Mouse (Mus musculus): ENCODE data around the gene Tom1. TPM values are rescaled to one million over a fixed set of nuclear protein-coding genes. Genes with fewer than 3 reads are reported as not detected.

The Tom1 gene
- polyA plus RNA-seq, 1 experiment from 2014 or later: 37.7 TPM

DNA sequence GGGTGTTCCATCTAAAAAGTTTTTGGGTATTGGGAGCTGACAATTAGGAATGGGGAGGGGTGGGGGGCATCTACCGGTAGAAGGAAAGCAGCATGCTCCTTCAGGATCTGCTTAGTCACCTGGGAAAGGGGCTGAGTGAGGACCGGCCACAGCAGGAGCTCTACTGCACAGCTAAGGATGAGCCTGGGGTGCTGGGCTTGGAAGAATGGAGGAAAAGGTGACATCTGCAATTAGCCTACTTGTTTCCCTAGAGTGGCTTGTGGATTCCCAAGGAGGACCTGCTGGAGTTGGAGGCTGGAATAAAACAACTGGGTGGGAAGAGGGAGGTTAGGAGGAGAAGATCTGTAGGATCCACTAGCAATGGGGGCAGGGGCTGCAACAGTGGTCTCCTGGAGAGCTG is 19.9 kb upstream of the Tom1 start:
- H3K4me3 ChIP-seq (ENCODE audit: low read depth, low read length): no peak overlapping the region
- H3K9ac ChIP-seq (ENCODE audit: low read depth, low read length): no peak overlapping the region
- H3K27me3 ChIP-seq (ENCODE audit: control insufficient read depth, insufficient read depth, low read depth, low read length): no peaks in the 10 kb centered on the region
- no peaks in the 10 kb centered on the region for H3K9me3 ChIP-seq (replicated peaks; ENCODE audit: control insufficient read depth, low read length, poor library complexity, severe bottlenecking)
- WGBS: 40% methylated on average over 2 of the region's 2 CpGs
- no peak overlapping the region for H3K27ac ChIP-seq (ENCODE audit: low read length)
- no peak for ATAC-seq
- no peaks in the 10 kb centered on the region for H3K4me1 ChIP-seq (ENCODE audit: control insufficient read depth, insufficient read depth, low read length)
- peaks cover 11% of the 10 kb centered on the region for H3K36me3 ChIP-seq (ENCODE audit: control insufficient read depth, insufficient read depth, low read length)
- H3K4me2 ChIP-seq (ENCODE audit: low read length): no peak overlapping the region

DNA sequence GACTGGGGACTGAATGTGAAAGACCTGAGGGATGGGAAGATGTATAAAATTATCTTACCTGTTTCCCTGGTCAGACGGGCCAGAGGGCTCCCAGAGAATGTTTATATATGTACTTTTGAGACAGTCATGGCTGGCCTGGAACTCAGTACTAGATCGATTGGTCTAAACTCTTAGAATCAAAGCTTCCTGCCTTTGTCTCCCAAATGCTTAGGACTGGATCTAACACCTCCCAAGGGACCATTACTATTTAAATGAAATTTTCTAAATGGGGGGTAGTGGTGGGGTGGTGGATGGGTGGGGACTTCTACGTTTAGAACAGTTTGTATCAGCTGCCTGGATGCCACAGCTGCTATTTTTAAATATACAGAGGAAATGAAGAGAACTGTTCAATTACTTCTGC is 19.5 kb upstream of the Tom1 start:
- Histone ChIP-seq H3K9ac (ENCODE audit: low read depth, low read length) (no peak overlapping the region), H3K4me3 (ENCODE audit: low read depth, low read length) (no peak overlapping the region), H3K4me1 (ENCODE audit: control insufficient read depth, insufficient read depth, low read length) (no peaks in the 10 kb centered on the region), H3K4me2 (ENCODE audit: low read length) (no peak overlapping the region), H3K9me3 (replicated peaks; ENCODE audit: control insufficient read depth, low read length, poor library complexity, severe bottlenecking) (no peaks in the 10 kb centered on the region), H3K36me3 (ENCODE audit: control insufficient read depth, insufficient read depth, low read length) (peaks cover 8% of the 10 kb centered on the region), H3K27me3 (ENCODE audit: control insufficient read depth, insufficient read depth, low read depth, low read length) (no peaks in the 10 kb centered on the region), H3K27ac (ENCODE audit: low read length) (no peak overlapping the region)
- ATAC-seq: no peak
- 78% methylated on average over 3 of the region's 3 CpGs for WGBS

DNA sequence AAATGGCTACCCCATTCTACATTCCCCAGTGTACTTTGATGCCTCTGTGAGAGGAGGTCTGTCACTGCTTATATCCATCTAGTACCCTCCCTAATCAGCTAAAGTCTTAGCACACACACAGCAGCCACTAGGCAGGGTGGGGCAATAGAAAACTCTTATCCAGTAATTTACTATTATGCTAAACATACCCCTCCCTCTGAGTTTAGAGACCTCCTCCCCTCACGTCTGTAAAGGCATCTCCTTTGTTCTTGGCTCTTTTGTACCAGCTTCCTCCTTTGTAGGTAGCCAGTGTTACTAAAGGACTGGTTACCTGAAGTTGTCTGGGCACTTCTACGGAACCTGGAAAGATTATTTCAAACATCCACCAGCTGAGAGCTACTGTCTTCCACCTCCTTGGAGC is 17.5 kb upstream of the Tom1 start:
- ATAC-seq: no peak
- Histone ChIP-seq H3K27ac (ENCODE audit: low read length) (no peak overlapping the region), H3K9ac (ENCODE audit: low read depth, low read length) (no peak overlapping the region), H3K4me3 (ENCODE audit: low read depth, low read length) (no peak overlapping the region), H3K4me1 (ENCODE audit: control insufficient read depth, insufficient read depth, low read length) (no peaks in the 10 kb centered on the region), H3K36me3 (ENCODE audit: control insufficient read depth, insufficient read depth, low read length) (no peaks in the 10 kb centered on the region), H3K27me3 (ENCODE audit: control insufficient read depth, insufficient read depth, low read depth, low read length) (no peaks in the 10 kb centered on the region), H3K4me2 (ENCODE audit: low read length) (no peak overlapping the region), H3K9me3 (replicated peaks; ENCODE audit: control insufficient read depth, low read length, poor library complexity, severe bottlenecking) (no peaks in the 10 kb centered on the region)
- 63% methylated on average over 2 of the region's 2 CpGs for WGBS

DNA sequence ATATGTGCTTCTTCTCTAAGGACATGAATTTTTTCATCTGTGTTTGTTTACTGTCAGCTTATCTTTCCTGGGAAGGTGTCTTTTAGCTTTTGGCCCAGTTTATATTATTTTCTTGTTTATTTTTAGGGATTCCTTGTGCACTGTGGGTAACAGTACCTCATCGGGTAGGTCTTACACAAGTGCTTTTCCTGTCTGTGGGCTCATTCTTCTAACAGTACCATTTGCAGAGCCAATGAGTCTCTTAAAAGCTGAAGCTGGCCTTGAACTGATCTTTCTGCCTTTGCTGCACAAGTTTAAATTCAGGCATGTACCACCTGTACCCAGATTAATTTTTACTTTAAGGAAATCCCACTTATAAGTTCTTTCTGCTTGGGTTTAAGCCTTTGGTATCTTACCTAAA is 17.1 kb upstream of the Tom1 start:
- H3K27me3 ChIP-seq (ENCODE audit: control insufficient read depth, insufficient read depth, low read depth, low read length): no peaks in the 10 kb centered on the region
- no peaks in the 10 kb centered on the region for H3K4me1 ChIP-seq (ENCODE audit: control insufficient read depth, insufficient read depth, low read length)
- no peak overlapping the region for H3K4me3 ChIP-seq (ENCODE audit: low read depth, low read length)
- H3K36me3 ChIP-seq (ENCODE audit: control insufficient read depth, insufficient read depth, low read length): peaks cover 2% of the 10 kb centered on the region; the same call in 1 of the 2 replicates
- 82% methylated on average over 1 of the region's 1 CpGs for WGBS
- no peak overlapping the region for H3K9ac ChIP-seq (ENCODE audit: low read depth, low read length)
- no peak overlapping the region for H3K4me2 ChIP-seq (ENCODE audit: low read length)
- no peak overlapping the region for H3K27ac ChIP-seq (ENCODE audit: low read length)
- no peaks in the 10 kb centered on the region for H3K9me3 ChIP-seq (replicated peaks; ENCODE audit: control insufficient read depth, low read length, poor library complexity, severe bottlenecking)
- no peak for ATAC-seq

DNA sequence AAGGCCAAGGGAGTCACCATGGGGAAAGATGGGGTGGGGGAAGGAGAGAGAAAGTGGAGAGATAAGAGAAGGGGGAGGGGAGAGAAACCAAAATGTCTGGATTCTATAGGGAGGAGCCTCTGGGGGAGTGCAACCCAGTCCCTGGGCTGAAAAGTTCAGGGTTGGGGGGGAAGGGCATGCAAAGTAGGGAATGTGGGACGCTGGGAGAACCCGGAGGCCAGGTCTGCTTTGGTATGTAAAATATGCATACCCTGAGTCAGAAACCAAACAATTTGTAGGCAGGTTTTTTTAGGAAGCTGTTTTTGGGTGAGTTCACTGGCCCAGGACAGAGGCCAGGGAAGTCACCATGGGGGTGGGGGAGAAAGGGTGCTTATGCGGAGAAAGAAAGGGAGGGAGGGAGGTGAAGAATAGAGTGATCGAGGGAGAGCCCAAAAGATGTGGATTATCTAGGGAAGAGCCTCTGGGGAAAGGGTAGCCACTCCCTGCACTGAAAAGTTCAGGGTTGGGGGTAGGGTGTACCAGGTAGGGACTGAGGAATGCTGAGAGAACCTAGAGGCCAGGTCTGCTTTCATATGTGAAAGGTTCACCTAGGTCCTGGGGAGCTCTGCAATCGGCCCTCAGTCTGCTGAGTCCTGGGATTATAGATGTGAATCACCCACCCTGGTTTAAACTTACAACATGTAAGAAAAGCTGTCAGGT is 15.1 kb upstream of the Tom1 start:
- 37% methylated on average over 5 of the region's 5 CpGs for WGBS
- ATAC-seq: no peak
- no peak overlapping the region for H3K4me3 ChIP-seq (ENCODE audit: low read depth, low read length)
- no peak overlapping the region for H3K9ac ChIP-seq (ENCODE audit: low read depth, low read length)
- no peak overlapping the region for H3K4me2 ChIP-seq (ENCODE audit: low read length)
- H3K27ac ChIP-seq (ENCODE audit: low read length): no peak overlapping the region
- H3K9me3 ChIP-seq (replicated peaks; ENCODE audit: control insufficient read depth, low read length, poor library complexity, severe bottlenecking): no peaks in the 10 kb centered on the region
- no peaks in the 10 kb centered on the region for H3K4me1 ChIP-seq (ENCODE audit: control insufficient read depth, insufficient read depth, low read length)
- H3K36me3 ChIP-seq (ENCODE audit: control insufficient read depth, insufficient read depth, low read length): peaks cover 15% of the 10 kb centered on the region
- H3K27me3 ChIP-seq (ENCODE audit: control insufficient read depth, insufficient read depth, low read depth, low read length): no peaks in the 10 kb centered on the region

DNA sequence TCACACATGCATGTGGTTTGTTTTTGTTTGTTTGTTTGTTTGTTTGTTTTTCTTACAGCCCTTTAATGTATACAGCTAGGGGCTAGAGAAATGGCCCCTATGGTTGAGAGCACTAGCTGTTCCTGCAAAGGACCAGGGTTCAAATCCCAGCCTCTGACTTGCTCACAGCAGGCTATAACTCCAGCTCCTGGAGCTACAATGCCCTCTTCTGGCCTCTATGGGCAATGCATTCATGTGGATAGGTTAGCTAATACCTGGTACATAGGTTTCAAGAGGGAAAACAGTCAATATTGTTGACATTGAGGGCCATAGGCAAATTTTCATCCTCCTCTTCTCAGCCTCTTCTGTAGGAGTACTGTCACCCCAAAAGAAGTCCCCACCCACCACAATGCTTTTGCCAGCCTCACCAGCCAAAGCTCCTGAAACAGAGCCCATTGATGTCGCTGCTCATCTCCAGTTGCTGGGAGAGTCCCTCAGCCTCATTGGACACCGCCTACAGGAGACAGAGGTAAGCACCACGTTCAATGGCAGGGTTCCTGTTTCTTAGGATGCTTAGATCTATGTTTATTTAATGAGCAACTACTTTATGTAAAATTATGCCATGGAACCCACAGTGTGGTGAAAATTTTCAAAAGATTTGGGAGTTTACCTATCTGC is 9.7 kb upstream of the Tom1 start:
- H3K36me3 ChIP-seq (ENCODE audit: control insufficient read depth, insufficient read depth, low read length): peaks cover 42% of the 10 kb centered on the region

DNA sequence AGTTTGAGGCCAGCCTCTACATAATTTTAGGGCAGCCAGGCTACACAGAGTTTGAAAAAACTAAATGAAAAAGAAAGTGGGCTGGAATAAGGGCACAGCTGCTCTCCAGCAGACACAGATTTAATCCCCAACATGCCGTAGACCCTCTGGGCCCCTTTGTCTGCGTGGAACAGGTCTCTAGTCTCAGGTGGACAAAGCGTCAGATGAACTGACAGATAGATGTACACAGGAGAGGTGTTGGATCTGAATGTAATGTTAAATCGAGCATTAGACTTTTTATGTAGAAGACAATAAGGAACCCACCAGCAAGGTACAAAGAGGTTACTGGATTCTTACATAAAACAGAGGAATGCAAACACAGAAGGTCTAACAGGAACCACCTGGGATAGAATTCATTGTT is 7.7 kb upstream of the Tom1 start:
- Histone ChIP-seq H3K36me3 (ENCODE audit: control insufficient read depth, insufficient read depth, low read length) (peaks cover 53% of the 10 kb centered on the region), H3K27me3 (ENCODE audit: control insufficient read depth, insufficient read depth, low read depth, low read length) (no peaks in the 10 kb centered on the region), H3K9me3 (replicated peaks; ENCODE audit: control insufficient read depth, low read length, poor library complexity, severe bottlenecking) (no peaks in the 10 kb centered on the region), H3K27ac (ENCODE audit: low read length) (no peak overlapping the region), H3K4me1 (ENCODE audit: control insufficient read depth, insufficient read depth, low read length) (no peaks in the 10 kb centered on the region), H3K4me3 (ENCODE audit: low read depth, low read length) (no peak overlapping the region), H3K9ac (ENCODE audit: low read depth, low read length) (no peak overlapping the region), H3K4me2 (ENCODE audit: low read length) (no peak overlapping the region)
- WGBS: 94% methylated on average over 4 of the region's 4 CpGs
- ATAC-seq: no peak

More for the DNA sequence above, 9.7 kb upstream of the Tom1 start:
- 94% methylated on average over 3 of the region's 3 CpGs for WGBS
- no peak for ATAC-seq
- Histone ChIP-seq H3K27me3 (ENCODE audit: control insufficient read depth, insufficient read depth, low read depth, low read length) (no peaks in the 10 kb centered on the region), H3K4me1 (ENCODE audit: control insufficient read depth, insufficient read depth, low read length) (no peaks in the 10 kb centered on the region), H3K4me2 (ENCODE audit: low read length) (no peak overlapping the region), H3K27ac (ENCODE audit: low read length) (no peak overlapping the region), H3K9ac (ENCODE audit: low read depth, low read length) (no peak overlapping the region), H3K9me3 (replicated peaks; ENCODE audit: control insufficient read depth, low read length, poor library complexity, severe bottlenecking) (no peaks in the 10 kb centered on the region), H3K4me3 (ENCODE audit: low read depth, low read length) (no peak overlapping the region)

DNA sequence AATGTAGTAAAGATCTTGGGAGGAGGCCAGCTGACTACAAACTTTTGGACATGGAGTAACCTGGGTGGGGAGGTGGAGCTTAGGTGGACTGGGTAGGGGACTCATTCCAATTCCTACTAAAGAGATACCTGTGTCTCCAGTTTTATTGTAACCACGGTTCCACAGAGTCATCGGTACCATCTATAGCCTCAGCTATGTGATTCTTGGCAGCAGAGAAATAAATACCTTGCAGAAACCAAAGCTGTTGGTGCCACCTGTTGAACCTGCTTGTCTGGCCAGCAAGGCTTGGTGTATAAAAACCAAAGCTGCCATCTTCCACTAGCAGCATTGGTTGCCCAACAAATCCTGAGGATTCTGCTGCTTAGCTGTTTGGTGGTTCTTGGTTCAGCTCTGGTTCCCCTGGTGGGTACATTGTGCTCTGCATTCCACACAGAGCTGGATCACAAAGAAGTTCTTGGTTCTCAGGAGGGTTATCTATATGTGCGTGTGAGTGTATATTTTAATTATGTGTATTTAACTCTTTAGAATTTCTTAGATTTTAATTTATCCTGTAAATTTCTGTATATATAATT is 3.0 kb upstream of the Tom1 start:
- peaks cover 24% of the 10 kb centered on the region for H3K36me3 ChIP-seq (ENCODE audit: control insufficient read depth, insufficient read depth, low read length)
- no peak overlapping the region for H3K4me3 ChIP-seq (ENCODE audit: low read depth, low read length)
- H3K27ac ChIP-seq (ENCODE audit: low read length): no peak overlapping the region
- H3K27me3 ChIP-seq (ENCODE audit: control insufficient read depth, insufficient read depth, low read depth, low read length): no peaks in the 10 kb centered on the region
- no peaks in the 10 kb centered on the region for H3K9me3 ChIP-seq (replicated peaks; ENCODE audit: control insufficient read depth, low read length, poor library complexity, severe bottlenecking)
- H3K4me2 ChIP-seq (ENCODE audit: low read length): no peak overlapping the region
- no peak for ATAC-seq
- H3K9ac ChIP-seq (ENCODE audit: low read depth, low read length): no peak overlapping the region
- WGBS: 98% methylated on average over 3 of the region's 3 CpGs
- H3K4me1 ChIP-seq (ENCODE audit: control insufficient read depth, insufficient read depth, low read length): peaks cover 12% of the 10 kb centered on the region; the same call in 1 of the 2 replicates

DNA sequence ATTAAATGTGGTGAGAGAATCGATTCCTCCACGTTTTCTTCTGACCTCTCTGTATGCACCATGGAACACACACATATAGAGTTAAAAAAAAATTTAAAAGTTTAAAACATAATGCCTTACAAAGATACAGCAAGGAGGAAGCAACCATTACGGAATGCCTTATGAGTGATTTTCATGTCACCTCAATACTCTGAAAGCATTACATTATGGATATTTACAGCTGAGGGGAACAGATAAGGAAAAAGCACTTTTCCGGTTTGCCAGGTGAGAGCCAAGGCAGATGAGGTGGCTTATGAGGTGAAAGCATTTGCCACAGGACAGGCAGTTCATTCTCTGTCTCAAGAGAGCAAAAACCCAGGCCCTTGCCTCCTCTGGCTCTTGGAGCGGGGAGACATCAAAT is 544 bp upstream of the Tom1 start:
- WGBS: 64% methylated on average over 5 of the region's 5 CpGs
- Histone ChIP-seq H3K4me1 (ENCODE audit: control insufficient read depth, insufficient read depth, low read length) (peaks cover 12% of the 10 kb centered on the region; the same call in 1 of the 2 replicates), H3K4me3 (ENCODE audit: low read depth, low read length) (peak overlapping the region; percentile 71), H3K36me3 (ENCODE audit: control insufficient read depth, insufficient read depth, low read length) (peaks cover 13% of the 10 kb centered on the region), H3K9ac (ENCODE audit: low read depth, low read length) (peak overlapping the region; percentile 67), H3K27me3 (ENCODE audit: control insufficient read depth, insufficient read depth, low read depth, low read length) (no peaks in the 10 kb centered on the region), H3K4me2 (ENCODE audit: low read length) (peak overlapping the region; percentile 94), H3K9me3 (replicated peaks; ENCODE audit: control insufficient read depth, low read length, poor library complexity, severe bottlenecking) (no peaks in the 10 kb centered on the region), H3K27ac (ENCODE audit: low read length) (peak overlapping the region; percentile 85)
- no peak for ATAC-seq

Data from midbrain, embryonic 16.5 days (tissue).